Mouse (Mus musculus) ES-CJ7 (cell line): ENCODE measurements at regions not wholly inside any gene's neighbourhood (a gene's known extent, or its start where the extent isn't known, plus 50 kb on each side); places are given as distances from the start of the nearest gene placed in this dataset.
A peak's percentile ranks its signal among the peaks of the same experiment; 100 is the strongest.

Source experiments
- DNase-seq: peaks from one replicate; pipeline ENCODE4 v3.0.0; 2011; ENCODE audit warnings: low read depth, low spot score

- DNase-seq, result no peak
Measured at GRCm38 (mm10) chr3:117520461-117520860, 54.2 kb upstream of the Plppr5 start.

GRCm38 (mm10) chr3:117508090-117508489 lies 66.5 kb upstream of the Plppr5 start:
- DNase-seq, result no peak

GRCm38 (mm10) chr3:117506151-117506723 lies 68.4 kb upstream of the Plppr5 start:
- DNase-seq, result no peak

GRCm38 (mm10) chr3:117501107-117501506 lies 73.5 kb upstream of the Plppr5 start:
- no peak for DNase-seq

GRCm38 (mm10) chr3:117498138-117498897 lies 76.3 kb upstream of the Plppr5 start:
- peak; percentile 15 for DNase-seq

GRCm38 (mm10) chr3:117494118-117494517 lies 80.5 kb upstream of the Plppr5 start:
- peak; percentile 51 for DNase-seq

GRCm38 (mm10) chr3:117487281-117488027 lies 87.2 kb upstream of the Plppr5 start:
- no peak for DNase-seq

GRCm38 (mm10) chr3:117486351-117486750 lies 88.3 kb upstream of the Plppr5 start:
- no peak for DNase-seq

- no peak for DNase-seq
Measured at GRCm38 (mm10) chr3:117480131-117480530, 94.5 kb upstream of the Plppr5 start.

- no peak for DNase-seq
Measured at GRCm38 (mm10) chr3:117459507-117459906, 98.8 kb upstream of the Plppr4 start.

- no peak for DNase-seq
Measured at GRCm38 (mm10) chr3:117450559-117450958, 89.9 kb upstream of the Plppr4 start.

- DNase-seq, result no peak
Measured at GRCm38 (mm10) chr3:117441887-117442286, 81.2 kb upstream of the Plppr4 start.

GRCm38 (mm10) chr3:117440294-117440693 lies 79.6 kb upstream of the Plppr4 start:
- no peak for DNase-seq

- DNase-seq, result peak; percentile 73
Measured at GRCm38 (mm10) chr3:117438473-117439114, 77.9 kb upstream of the Plppr4 start.

- no peak for DNase-seq
Measured at GRCm38 (mm10) chr3:117424526-117424925, 63.9 kb upstream of the Plppr4 start.

GRCm38 (mm10) chr3:117412896-117413747 lies 52.4 kb upstream of the Plppr4 start:
- no peak for DNase-seq
